Mouse (Mus musculus) small intestine, adult 2 months (tissue): ENCODE data around the gene Trank1. TPM values are rescaled to one million over a fixed set of nuclear protein-coding genes. Genes with fewer than 3 reads are reported as not detected.

Experiments used
- H3K27ac ChIP-seq: fragments of 200-500 bp; 2 replicates; pipeline ENCODE4 v1.5.1; 2012; ENCODE audit warnings: low read depth, low read length, control low read depth, inconsistent platforms; ENCODE audit not compliant: insufficient read depth
- H3K27me3 ChIP-seq: fragments of 200-500 bp; 2 replicates; pipeline ENCODE4 v1.6.1; 2012; ENCODE audit warnings: mild to moderate bottlenecking, moderate library complexity, low read length, inconsistent platforms; ENCODE audit not compliant: control insufficient read depth, insufficient read depth
- H3K36me3 ChIP-seq: fragments of 200-500 bp; 2 replicates; pipeline ENCODE4 v1.6.1; 2012; ENCODE audit warnings: mild to moderate bottlenecking, low read length, control low read depth, inconsistent platforms; ENCODE audit not compliant: control insufficient read depth, insufficient read depth
- H3K4me1 ChIP-seq: fragments of 200-500 bp; 2 replicates; pipeline ENCODE4 v1.6.1; 2012; ENCODE audit warnings: low read length, inconsistent platforms, mixed read lengths; ENCODE audit not compliant: control insufficient read depth, insufficient read depth, insufficient read length
- H3K4me3 ChIP-seq: fragments of 200-500 bp; 2 replicates; pipeline ENCODE4 v1.5.1; 2012; ENCODE audit warnings: low read depth, mild to moderate bottlenecking, control low read depth, inconsistent platforms, low read length, moderate library complexity
- CTCF ChIP-seq: fragments of 200-500 bp; IDR thresholded peaks from 2 replicates; pipeline ENCODE4 v1.5.1; 2012; ENCODE audit warnings: low read depth, mild to moderate bottlenecking, control low read depth, inconsistent platforms, low read length, moderate library complexity, mixed read lengths; ENCODE audit not compliant: insufficient replicate concordance, insufficient read length; ENCODE audit errors: extremely low read depth
- POLR2A ChIP-seq: fragments of 200-500 bp; IDR thresholded peaks from 2 replicates; pipeline ENCODE4 v1.6.1; 2012; ENCODE audit warnings: low read depth, mild to moderate bottlenecking, control low read depth, inconsistent platforms, low read length, moderate library complexity
- WGBS: fragments of 180-500 bp; shearing (Covaris S2); methylation state at CpG from one replicate; pipeline ENCODE4 v1.1.7; 2018; 5-methylcytosine and 5-hydroxymethylcytosine counted together
- polyA plus RNA-seq: library from polyadenylated mRNA; depleted of rRNA; stranded (reverse); fragments of >200 nt; gene quantifications from 2 replicates; pipeline ENCODE4 v1.2.3, GENCODE M21; 2012

Trank1 gene
- polyA plus RNA-seq, 1 experiment: 0.03 TPM

- WGBS: 37% methylated on average over 6 of the region's 6 CpGs
- Histone ChIP-seq H3K27me3 (no peaks in the 10 kb centered on the region), H3K36me3 (no peaks in the 10 kb centered on the region), H3K4me1 (peaks cover 4% of the 10 kb centered on the region; the same call in 1 of the 2 replicates), H3K4me3 (no peak overlapping the region), H3K27ac (no peak overlapping the region)
- no peak for TF ChIP-seq POLR2A
- no peak for TF ChIP-seq CTCF
Measured at GRCm38 (mm10) chr9:111405080-111405428, 93.5 kb downstream of the Trank1 start.

- no peak overlapping the region for H3K4me3 ChIP-seq
- no peak overlapping the region for H3K27ac ChIP-seq
- H3K27me3 ChIP-seq: no peaks in the 10 kb centered on the region
- H3K36me3 ChIP-seq: no peaks in the 10 kb centered on the region
- peaks cover 4% of the 10 kb centered on the region; the same call in 1 of the 2 replicates for H3K4me1 ChIP-seq
- TF ChIP-seq POLR2A (no peak), CTCF (no peak)
- WGBS: 70% methylated on average over 6 of the region's 6 CpGs
Measured at GRCm38 (mm10) chr9:111408012-111408411, 96.5 kb downstream of the Trank1 start.

GRCm38 (mm10) chr9:111408427-111408826 is 96.9 kb downstream of the Trank1 start:
- WGBS: 76% methylated on average over 10 of the region's 10 CpGs
- Histone ChIP-seq H3K27ac (no peak overlapping the region), H3K4me3 (no peak overlapping the region), H3K27me3 (no peaks in the 10 kb centered on the region), H3K4me1 (peaks cover 4% of the 10 kb centered on the region; the same call in 1 of the 2 replicates), H3K36me3 (no peaks in the 10 kb centered on the region)
- no peak for TF ChIP-seq POLR2A
- no peak for TF ChIP-seq CTCF

GRCm38 (mm10) chr9:111412471-111413160 is 101.1 kb downstream of the Trank1 start:
- no peaks in the 10 kb centered on the region for H3K36me3 ChIP-seq
- 59% methylated on average over 16 of the region's 16 CpGs for WGBS
- H3K27ac ChIP-seq: no peak overlapping the region
- no peaks in the 10 kb centered on the region for H3K27me3 ChIP-seq
- H3K4me3 ChIP-seq: no peak overlapping the region
- no peaks in the 10 kb centered on the region for H3K4me1 ChIP-seq
- TF ChIP-seq POLR2A (no peak), CTCF (no peak)

GRCm38 (mm10) chr9:111421862-111422261 is 110.3 kb downstream of the Trank1 start:
- 85% methylated on average over 2 of the region's 2 CpGs for WGBS

GRCm38 (mm10) chr9:111422567-111422966 is 111.0 kb downstream of the Trank1 start:
- Histone ChIP-seq H3K4me1 (no peaks in the 10 kb centered on the region), H3K27me3 (no peaks in the 10 kb centered on the region), H3K36me3 (no peaks in the 10 kb centered on the region), H3K27ac (no peak overlapping the region), H3K4me3 (no peak overlapping the region)
- TF ChIP-seq CTCF: no peak
- TF ChIP-seq POLR2A: no peak
- 62% methylated on average over 5 of the region's 5 CpGs for WGBS

More at GRCm38 (mm10) chr9:111421862-111422261, 110.3 kb downstream of the Trank1 start:
- no peaks in the 10 kb centered on the region for H3K27me3 ChIP-seq
- TF ChIP-seq POLR2A (no peak), CTCF (no peak)
- no peak overlapping the region for H3K27ac ChIP-seq
- H3K4me1 ChIP-seq: no peaks in the 10 kb centered on the region
- no peaks in the 10 kb centered on the region for H3K36me3 ChIP-seq
- no peak overlapping the region for H3K4me3 ChIP-seq

- no peak for TF ChIP-seq CTCF
- no peak for TF ChIP-seq POLR2A
- Histone ChIP-seq H3K4me1 (no peaks in the 10 kb centered on the region), H3K36me3 (no peaks in the 10 kb centered on the region), H3K27me3 (no peaks in the 10 kb centered on the region), H3K4me3 (no peak overlapping the region), H3K27ac (no peak overlapping the region)
- 75% methylated on average over 6 of the region's 6 CpGs for WGBS
Measured at GRCm38 (mm10) chr9:111425113-111425512, 113.6 kb downstream of the Trank1 start.
